Mouse (Mus musculus) E14TG2a.4 (cell line): ENCODE results near the gene Manba.

Source experiments
- CTCF ChIP-seq: conservative IDR thresholded peaks from 2 replicates; pipeline ENCODE4 v1.5.1; 2014; ENCODE audit warnings: low read length
- POU5F1 ChIP-seq: IDR thresholded peaks from 2 replicates; pipeline ENCODE4 v1.6.1; 2014; ENCODE audit warnings: low read length, borderline replicate concordance

DNA sequence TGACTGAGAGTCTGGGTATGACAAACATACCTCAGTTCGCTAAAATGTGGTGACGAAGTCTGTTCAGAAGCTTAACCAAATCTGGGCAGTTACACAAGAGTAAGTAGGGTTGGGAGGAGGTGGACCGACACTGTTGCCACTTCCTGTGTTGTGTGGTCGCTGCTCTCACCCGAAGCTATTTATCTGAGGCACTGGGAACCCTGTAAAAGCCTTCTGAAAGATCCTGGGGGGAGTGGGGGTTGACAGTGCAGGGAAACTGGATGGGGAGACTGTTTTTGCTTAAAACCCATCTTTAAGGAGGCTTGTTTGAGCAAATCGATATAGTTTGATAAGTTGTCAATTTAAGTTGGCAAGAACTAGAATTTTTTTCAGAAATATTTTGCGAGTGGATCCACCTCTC, 45.2 kb upstream of the Manba start:
- TF ChIP-seq CTCF (no peak), POU5F1 (no peak)
